Mouse (Mus musculus) lung, postnatal 14 days (tissue): Measurements from ENCODE around the gene Sfxn5.

Source experiments
- DNase-seq: peaks from one replicate; pipeline ENCODE4 v3.0.0; 2021

The Sfxn5 gene

DNA sequence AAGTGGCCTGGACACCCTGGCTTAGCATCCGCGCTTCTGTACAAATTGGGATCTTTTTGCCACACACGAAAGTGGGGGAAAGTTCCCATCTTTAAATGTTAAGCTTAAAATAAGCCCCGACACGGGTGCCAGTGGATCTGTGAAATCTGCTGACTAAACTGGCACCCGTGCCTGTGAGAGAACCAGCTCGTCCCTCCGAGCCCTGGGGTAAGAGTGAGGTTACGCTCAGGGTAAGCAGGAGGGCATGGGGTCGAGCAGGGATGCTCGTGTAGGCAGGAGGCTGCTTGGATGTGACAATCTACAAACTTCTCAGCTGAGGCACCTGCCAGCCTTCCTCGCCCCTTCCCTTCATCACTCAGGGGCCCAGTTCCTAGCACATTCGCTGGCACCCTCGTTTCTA lies 52.4 kb downstream of the Sfxn5 start:
- DNase-seq = no peak

DNA sequence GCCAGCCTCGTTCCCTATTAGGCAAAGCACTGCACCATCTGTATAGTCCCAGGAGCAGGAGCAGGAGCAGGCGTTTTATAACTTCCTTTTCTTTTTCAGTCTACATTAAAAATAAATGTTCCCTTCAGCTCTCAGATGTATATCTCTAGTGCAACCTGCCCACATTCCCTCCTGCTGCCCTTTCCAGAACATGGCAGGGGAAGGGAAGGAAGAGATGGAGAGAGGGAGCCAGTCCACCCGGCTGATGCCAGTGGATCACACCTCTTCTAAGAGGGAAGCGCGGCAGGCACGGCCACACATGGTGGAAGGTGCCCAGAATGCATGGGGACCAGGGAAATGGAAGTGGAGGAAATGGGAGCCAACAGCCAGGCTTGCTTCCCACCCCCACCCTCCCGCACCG lies 56.7 kb downstream of the Sfxn5 start:
- no peak for DNase-seq

- DNase-seq = no peak
Observed at GRCm38 (mm10) chr6:85272436-85272835, 60.8 kb downstream of the Sfxn5 start.

DNA sequence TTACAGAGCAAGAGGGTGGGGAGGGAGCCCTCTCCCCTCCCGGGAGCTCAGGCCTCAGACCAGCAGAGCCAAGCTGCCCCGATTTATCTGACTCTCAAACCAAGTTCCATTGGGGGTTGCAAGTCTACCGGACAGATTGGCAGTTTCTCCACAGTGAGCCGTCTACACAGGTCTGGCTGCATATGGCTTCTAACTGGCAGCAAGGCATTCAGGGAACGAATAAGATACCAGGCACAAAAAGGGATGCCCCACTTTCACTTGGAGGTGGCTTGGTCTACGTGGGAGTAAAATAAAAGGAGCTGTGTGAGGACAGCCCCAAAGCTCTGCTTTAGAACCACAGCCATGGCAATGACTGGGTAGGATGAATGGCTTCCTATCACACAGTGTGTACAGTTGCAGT lies 67.2 kb downstream of the Sfxn5 start:
- DNase-seq = no peak

DNA sequence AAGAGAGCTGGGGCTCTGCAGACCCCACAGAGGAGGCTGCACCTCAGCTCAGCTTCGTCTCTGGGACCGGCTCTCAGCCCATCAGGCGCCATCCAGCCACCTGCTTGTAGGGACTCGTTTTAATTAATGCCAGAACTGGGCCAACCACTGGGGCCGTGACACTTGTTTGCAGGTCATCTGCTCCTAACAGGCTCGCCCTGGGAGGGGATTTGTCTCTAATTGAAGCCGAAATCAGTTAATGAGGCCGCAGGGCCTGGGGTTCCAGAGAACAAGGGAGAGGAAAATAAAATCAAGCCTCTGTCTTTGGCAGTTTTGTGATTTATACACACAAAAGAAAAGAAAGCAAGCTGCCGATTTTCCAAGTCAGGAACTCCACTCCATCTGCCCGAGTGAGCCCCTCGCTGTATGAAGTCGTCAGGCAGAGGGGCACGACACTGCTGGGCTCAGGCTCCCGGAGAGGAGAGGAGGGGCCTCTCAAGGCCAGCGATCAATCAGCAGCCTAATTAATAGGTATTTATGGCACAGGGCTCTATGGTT lies 68.2 kb downstream of the Sfxn5 start:
- no peak for DNase-seq

GRCm38 (mm10) chr6:85262865-85263515 lies 70.2 kb downstream of the Sfxn5 start:
- DNase-seq = peak; percentile 57

DNA sequence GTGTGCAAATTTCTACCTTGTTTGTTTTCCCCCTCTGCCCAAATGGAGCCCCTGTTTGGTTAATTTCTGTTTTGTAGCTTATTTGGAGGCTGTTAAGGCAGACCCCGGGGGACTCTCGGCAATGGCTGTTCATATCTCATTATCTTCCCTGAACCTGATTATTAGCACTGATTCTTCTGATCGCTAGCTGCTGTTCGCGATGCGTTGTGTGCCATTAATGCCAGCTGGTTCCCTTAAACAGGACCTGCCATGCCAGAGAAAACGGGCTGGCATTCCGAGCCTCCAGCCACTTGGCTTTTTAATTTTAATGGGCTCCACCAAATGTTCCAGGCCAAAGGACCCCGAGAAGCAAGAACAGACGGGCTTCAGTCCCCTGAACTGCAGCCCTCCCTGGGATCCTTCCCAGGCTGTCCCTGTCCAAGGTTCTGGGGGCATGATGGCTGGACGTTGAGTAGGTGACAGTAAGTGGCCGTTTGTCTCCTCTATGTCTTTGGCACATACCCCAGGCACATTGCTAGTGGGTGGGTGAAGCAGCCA lies 74.1 kb downstream of the Sfxn5 start:
- no peak for DNase-seq

- DNase-seq = no peak
Observed at GRCm38 (mm10) chr6:85255578-85255977, 77.6 kb downstream of the Sfxn5 start.

GRCm38 (mm10) chr6:85253994-85254541 lies 79.2 kb downstream of the Sfxn5 start:
- DNase-seq = peak; percentile 3

- DNase-seq = no peak
Observed at GRCm38 (mm10) chr6:85253275-85253674, 79.9 kb downstream of the Sfxn5 start.

GRCm38 (mm10) chr6:85252251-85253058 lies 80.8 kb downstream of the Sfxn5 start:
- DNase-seq = no peak

GRCm38 (mm10) chr6:85250811-85251241 lies 82.4 kb downstream of the Sfxn5 start:
- no peak for DNase-seq

GRCm38 (mm10) chr6:85249821-85250220 lies 83.4 kb downstream of the Sfxn5 start:
- DNase-seq = no peak

- peak; percentile 80 for DNase-seq
Observed at GRCm38 (mm10) chr6:85239044-85239489, 94.2 kb downstream of the Sfxn5 start.

DNA sequence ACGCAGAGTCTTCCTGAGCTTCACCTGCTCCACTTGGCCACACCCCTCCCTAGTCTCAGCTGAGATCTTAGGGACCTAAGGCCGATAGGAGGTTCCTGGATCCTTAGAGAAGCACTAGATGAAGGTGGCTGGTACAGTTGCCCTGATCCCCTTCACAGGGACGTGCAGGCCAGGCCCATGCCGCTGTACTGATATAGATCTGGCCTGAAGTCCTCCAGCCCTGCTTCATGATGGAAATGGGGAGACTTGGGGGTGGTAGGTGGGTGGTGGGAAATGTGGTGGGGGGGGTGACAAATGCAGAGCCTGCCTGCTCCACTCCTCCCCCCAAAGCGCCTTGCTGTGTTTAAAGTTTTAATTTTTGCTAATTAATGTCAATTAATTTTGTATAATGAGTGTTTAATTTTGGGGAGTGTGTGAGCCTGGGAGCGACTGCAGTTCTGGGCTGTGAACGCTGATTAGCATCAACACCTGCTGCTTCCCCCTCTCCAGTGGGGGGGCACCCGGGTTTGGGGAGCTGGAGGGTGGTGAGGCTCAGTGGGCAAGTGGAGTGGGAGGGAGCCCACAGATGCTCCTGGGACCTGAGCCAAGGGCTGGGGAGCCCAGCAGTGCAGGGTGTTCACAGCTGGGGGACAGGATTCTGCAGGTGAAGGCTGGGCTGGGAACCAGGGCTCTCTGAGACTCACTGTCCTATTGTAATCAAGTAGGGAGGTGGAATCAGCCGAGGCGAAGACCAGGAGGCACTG lies 95.5 kb downstream of the Sfxn5 start:
- DNase-seq = no peak

DNA sequence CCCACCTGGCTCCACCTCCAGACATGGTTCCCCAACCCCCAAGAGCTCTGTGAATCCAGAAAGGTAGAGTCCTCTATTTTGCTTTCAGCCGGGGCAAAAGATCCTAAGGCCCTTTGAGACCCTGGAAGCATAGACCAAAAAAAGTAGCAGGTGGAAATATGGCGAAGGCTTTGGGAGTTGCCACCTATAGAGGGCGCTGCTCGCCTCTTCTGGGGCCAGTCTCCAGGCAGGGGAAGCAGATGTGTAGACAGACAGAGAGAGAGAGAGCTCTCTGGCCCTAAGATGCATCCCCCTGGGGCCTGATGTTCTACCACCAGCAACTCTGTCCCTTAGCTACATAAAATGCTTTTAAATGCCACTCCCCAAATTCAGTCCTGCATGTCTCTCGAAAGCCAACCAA lies 96.2 kb downstream of the Sfxn5 start:
- peak; percentile 5 for DNase-seq

DNA sequence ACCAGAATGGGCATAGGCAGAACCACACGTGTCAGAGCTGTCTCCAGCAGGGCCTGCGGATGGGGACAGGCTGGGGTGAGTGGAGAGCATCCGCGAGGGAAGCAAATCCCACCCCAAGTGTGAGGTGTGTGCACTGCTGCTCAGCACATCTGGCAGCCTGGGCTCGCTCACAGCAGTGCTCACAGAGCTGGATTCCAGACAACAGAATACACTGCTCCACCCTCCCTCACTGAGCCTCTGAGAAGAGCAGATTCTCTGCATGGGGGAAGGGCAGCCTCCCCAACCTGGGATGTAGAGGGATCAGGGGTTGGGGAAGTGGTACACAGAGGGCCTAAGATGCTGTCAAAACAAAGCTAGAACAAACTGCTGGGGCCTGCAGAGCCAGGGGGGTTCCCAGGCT lies 98.4 kb downstream of the Sfxn5 start:
- DNase-seq = no peak

- no peak for DNase-seq
Observed at GRCm38 (mm10) chr6:85232836-85233623, 100.2 kb downstream of the Sfxn5 start.

GRCm38 (mm10) chr6:85232045-85232444 lies 101.2 kb downstream of the Sfxn5 start:
- no peak for DNase-seq

DNA sequence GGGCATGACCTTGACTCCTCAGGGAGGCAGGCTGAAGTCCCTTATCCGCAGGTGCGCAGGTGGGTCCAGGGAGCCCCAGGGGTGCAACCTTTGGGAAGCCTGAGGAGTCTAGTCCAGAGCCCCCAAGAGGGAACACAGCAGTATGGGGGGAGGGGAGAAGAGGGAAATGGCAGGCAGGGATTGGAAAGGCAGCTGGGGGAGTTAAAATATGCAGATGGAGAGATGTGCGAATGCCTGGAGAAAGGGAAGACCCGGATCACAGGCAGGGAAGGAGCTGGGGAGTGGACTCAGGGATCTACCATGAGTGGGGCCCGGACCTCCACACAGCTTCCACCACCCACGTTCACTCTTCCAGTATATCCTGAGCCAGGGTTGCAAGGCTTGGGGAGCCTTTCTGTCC lies 101.8 kb downstream of the Sfxn5 start:
- no peak for DNase-seq

DNA sequence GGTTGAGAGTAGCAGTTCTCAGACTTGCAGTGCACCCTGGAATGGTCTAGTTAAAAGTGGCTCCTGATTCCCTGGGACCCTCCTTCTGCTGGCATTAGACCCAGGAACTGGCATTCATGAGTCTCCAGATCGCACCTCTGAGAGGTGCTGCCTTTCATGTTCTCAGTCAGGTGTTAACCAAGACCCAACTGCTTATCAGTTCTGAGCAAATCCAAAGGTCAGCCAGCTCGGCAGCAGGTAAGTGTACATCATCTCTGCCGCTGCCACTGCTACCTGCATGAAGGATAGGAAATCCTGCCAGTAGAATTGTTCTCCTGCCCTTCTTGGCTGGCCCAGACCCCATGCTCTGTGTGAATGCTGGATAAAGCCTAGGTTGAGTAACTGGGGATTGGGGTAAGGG lies 102.5 kb downstream of the Sfxn5 start:
- DNase-seq = no peak

- no peak for DNase-seq
Observed at GRCm38 (mm10) chr6:85227520-85227919, 105.7 kb downstream of the Sfxn5 start.
